Mouse (Mus musculus) limb, embryonic 15.5 days (tissue): Measurements from ENCODE around the gene Siah2. TPM values are rescaled to one million over a fixed set of nuclear protein-coding genes. Genes with fewer than 3 reads are reported as not detected.

Source experiments
- ATAC-seq: fragments of 200-750 bp; cut with Nextera tagmentation; 2 replicates; pipeline ENCODE4 v1.8.0; 2017; ENCODE audit warnings: low read depth, moderate TSS enrichment; ENCODE audit not compliant: insufficient number of reproducible peaks, low FRiP score, low TSS enrichment
- H3K27ac ChIP-seq: fragments of 300-500 bp; sonication (generic); 2 replicates; pipeline ENCODE4 v1.5.1; 2015; ENCODE audit warnings: moderate library complexity, mild to moderate bottlenecking, inconsistent platforms
- H3K27me3 ChIP-seq: fragments of 300-500 bp; sonication (generic); 2 replicates; pipeline ENCODE4 v1.6.1; 2015; ENCODE audit warnings: inconsistent platforms
- H3K36me3 ChIP-seq: fragments of 300-500 bp; sonication (generic); 2 replicates; pipeline ENCODE4 v1.6.1; 2015; ENCODE audit warnings: inconsistent platforms
- H3K4me1 ChIP-seq: fragments of 300-500 bp; sonication (generic); 2 replicates; pipeline ENCODE4 v1.6.1; 2015; ENCODE audit warnings: inconsistent platforms
- H3K4me2 ChIP-seq: fragments of 300-500 bp; sonication (generic); 2 replicates; pipeline ENCODE4 v1.6.1; 2015; ENCODE audit warnings: mild to moderate bottlenecking, inconsistent platforms
- H3K4me3 ChIP-seq: fragments of 300-500 bp; sonication (generic); 2 replicates; pipeline ENCODE4 v1.5.1; 2015; ENCODE audit warnings: mild to moderate bottlenecking, inconsistent platforms
- H3K9ac ChIP-seq: fragments of 300-500 bp; sonication (generic); 2 replicates; pipeline ENCODE4 v1.6.1; 2015; ENCODE audit warnings: inconsistent platforms
- H3K9me3 ChIP-seq: fragments of 300-500 bp; sonication (generic); 2 replicates; pipeline ENCODE4 v1.6.1; 2016; ENCODE audit warnings: inconsistent platforms
- WGBS: fragments of 180-500 bp; shearing (Covaris S2); methylation state at CpG from one replicate; pipeline ENCODE4 v1.1.7; 2015; 5-methylcytosine and 5-hydroxymethylcytosine counted together
- polyA plus RNA-seq: library from polyadenylated mRNA; unstranded; fragments of >200 nt; fragmentation: Nextera tagmentation; extraction: Ambion mirVana; gene quantifications from 2 replicates; pipeline ENCODE4 v1.2.1, GENCODE M21; 2015

Gene Siah2
- polyA plus RNA-seq, 1 experiment from 2014 or later, result 5.6 TPM

DNA sequence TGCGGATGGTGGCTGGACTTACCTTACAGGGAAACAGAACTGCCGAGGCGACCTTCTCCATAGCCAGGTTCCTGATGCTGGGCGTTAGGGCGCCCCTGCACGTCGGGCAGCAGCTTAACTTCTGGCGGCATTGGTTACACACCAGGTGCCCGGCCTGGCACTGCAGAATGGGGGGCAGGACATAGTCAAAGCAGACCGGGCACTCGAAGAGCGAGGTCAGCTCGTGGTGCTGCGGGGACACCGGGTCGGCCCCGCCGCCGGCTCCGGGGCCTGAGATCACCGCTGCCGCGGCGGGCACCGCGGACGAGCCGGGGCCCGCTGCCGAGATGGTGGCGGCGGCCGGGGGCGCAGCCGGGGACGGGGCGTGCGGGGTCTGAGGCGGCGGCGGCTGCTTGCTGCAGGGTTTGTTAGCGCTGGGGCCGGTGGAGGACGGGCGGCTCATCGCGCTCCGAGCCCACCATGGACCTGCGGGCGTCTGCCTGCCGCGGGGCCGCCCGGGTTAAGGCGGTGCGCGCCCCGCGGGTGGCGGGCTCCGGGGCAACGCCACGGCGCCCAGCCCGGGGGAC, 743 bp downstream of the Siah2 start:
- Histone ChIP-seq H3K36me3 (no peaks in the 10 kb centered on the region), H3K9ac (peak overlapping the region; percentile 86), H3K4me1 (peaks cover 17% of the 10 kb centered on the region), H3K27me3 (no peaks in the 10 kb centered on the region), H3K27ac (peak overlapping the region; percentile 90), H3K4me3 (peak overlapping the region; percentile 87), H3K4me2 (peak overlapping the region; percentile 93), H3K9me3 (no peaks in the 10 kb centered on the region)
- no peak for ATAC-seq
- WGBS, result under 1% methylated on average over 52 of the region's 65 CpGs

DNA sequence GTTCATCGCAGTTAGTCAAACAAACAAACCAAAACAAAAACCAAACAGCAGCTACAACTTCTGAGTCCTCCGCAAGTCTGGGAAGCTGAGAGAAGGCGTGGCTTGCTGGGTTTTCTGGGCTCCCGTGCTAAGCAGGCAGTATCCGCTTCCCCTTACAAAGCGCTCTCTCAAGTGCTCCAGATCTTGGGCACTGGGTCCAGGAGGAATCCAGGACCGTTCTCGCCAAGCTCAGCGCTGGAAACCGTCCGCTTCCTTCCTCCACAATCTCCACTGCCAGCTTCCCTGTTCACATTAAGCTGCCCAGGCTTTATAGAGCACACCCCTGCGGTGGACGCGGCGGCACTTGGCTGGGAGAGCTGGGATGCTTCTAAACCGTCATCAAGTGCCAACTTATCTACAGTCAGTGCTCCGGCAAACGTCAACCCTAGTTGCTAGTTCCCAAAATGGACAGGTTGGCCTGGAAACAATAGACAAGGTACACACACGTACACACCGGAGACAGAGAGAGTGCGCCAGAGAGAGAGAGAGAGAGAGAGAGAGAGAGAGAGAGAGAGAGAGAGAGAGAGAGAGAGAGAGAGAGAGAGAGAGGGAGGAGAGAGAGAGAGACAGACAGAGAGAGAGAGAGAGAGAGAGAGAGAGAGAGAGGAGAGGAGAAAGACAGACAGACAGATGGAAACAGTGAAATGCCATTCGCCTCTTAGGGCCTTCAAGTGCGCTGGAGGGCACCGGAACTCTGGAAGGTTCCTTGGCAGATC, 1.4 kb downstream of the Siah2 start:
- WGBS, result under 1% methylated on average over 24 of the region's 24 CpGs

GRCm38 (mm10) chr3:58689721-58690120, 2.5 kb downstream of the Siah2 start:
- Histone ChIP-seq H3K4me2 (peak overlapping the region; percentile 93), H3K27me3 (no peaks in the 10 kb centered on the region), H3K4me3 (peak overlapping the region; percentile 7; the same call in 1 of the 2 replicates), H3K9ac (no peak overlapping the region), H3K4me1 (peaks cover 19% of the 10 kb centered on the region), H3K27ac (no peak overlapping the region), H3K36me3 (no peaks in the 10 kb centered on the region), H3K9me3 (no peaks in the 10 kb centered on the region)
- WGBS, result 26% methylated on average over 3 of the region's 3 CpGs
- no peak for ATAC-seq

More for the DNA sequence above, 1.4 kb downstream of the Siah2 start:
- Histone ChIP-seq H3K27me3 (no peaks in the 10 kb centered on the region), H3K9ac (peak overlapping the region; percentile 86), H3K9me3 (no peaks in the 10 kb centered on the region), H3K27ac (peak overlapping the region; percentile 90), H3K4me1 (peaks cover 19% of the 10 kb centered on the region), H3K4me3 (peak overlapping the region; percentile 87), H3K4me2 (peak overlapping the region; percentile 93), H3K36me3 (no peaks in the 10 kb centered on the region)
- no peak for ATAC-seq

- H3K4me1 ChIP-seq, result peaks cover 19% of the 10 kb centered on the region
- ATAC-seq, result no peak
- 57% methylated on average over 7 of the region's 7 CpGs for WGBS
These were observed 3.1 kb downstream of the Siah2 start for GRCm38 (mm10) chr3:58689105-58689504.

GRCm38 (mm10) chr3:58688551-58688950, 3.6 kb downstream of the Siah2 start:
- H3K36me3 ChIP-seq, result no peaks in the 10 kb centered on the region
- H3K9ac ChIP-seq, result no peak overlapping the region
- H3K27me3 ChIP-seq, result no peaks in the 10 kb centered on the region
- H3K9me3 ChIP-seq, result no peaks in the 10 kb centered on the region
- no peak overlapping the region for H3K4me3 ChIP-seq
- H3K4me2 ChIP-seq, result no peak overlapping the region
- H3K4me1 ChIP-seq, result peaks cover 19% of the 10 kb centered on the region
- H3K27ac ChIP-seq, result no peak overlapping the region
- WGBS, result 85% methylated on average over 4 of the region's 4 CpGs
- ATAC-seq, result no peak

More at GRCm38 (mm10) chr3:58689105-58689504, 3.1 kb downstream of the Siah2 start:
- Histone ChIP-seq H3K9me3 (no peaks in the 10 kb centered on the region), H3K4me2 (no peak overlapping the region), H3K27me3 (no peaks in the 10 kb centered on the region), H3K9ac (no peak overlapping the region), H3K36me3 (no peaks in the 10 kb centered on the region), H3K4me3 (0 out of 2 replicates have a peak overlapping the region, but pooled peaks have one; percentile 7), H3K27ac (no peak overlapping the region)

GRCm38 (mm10) chr3:58686922-58687284, 5.3 kb downstream of the Siah2 start:
- H3K27ac ChIP-seq, result no peak overlapping the region
- H3K4me3 ChIP-seq, result no peak overlapping the region
- H3K27me3 ChIP-seq, result no peaks in the 10 kb centered on the region
- no peaks in the 10 kb centered on the region for H3K9me3 ChIP-seq
- ATAC-seq, result no peak
- no peaks in the 10 kb centered on the region for H3K36me3 ChIP-seq
- no peak overlapping the region for H3K4me2 ChIP-seq
- H3K4me1 ChIP-seq, result peaks cover 14% of the 10 kb centered on the region; the same call in 1 of the 2 replicates
- H3K9ac ChIP-seq, result no peak overlapping the region
- WGBS, result 81% methylated on average over 2 of the region's 2 CpGs

DNA sequence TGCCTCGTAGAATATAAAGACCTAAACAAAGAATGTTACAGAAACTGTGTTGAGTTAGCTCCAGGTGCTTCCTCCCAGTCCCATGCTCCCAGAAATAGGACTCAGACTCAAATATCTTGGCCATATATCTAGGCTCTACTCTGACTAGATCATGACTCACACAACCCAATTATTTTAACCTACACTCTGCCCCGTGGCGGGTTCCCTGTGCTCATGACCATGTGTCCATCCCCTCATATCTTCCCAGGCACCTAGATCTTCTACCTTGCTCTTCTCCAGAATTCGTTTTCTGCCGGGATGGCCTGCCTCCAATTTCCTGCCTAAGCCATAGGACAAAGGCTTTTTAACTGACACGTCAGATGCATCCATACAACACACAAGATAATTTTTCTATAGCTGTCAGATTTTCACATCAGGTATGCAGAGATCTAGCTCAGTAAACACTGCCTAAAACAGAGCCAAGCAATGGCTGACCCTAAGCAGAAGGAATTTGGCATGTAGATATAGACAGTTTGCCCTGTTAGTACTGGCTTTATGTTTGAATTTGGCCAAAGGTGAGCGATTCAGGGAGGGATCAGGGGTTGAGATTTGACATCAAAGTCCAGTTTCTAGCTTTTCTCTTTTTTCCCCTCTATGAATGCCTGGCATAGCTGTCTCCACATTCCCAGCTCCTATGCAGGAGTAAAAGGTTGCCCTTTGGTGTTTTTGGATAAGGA, 5.8 kb downstream of the Siah2 start:
- peaks cover 14% of the 10 kb centered on the region; the same call in 1 of the 2 replicates for H3K4me1 ChIP-seq
- H3K4me2 ChIP-seq, result no peak overlapping the region
- ATAC-seq, result no peak
- no peaks in the 10 kb centered on the region for H3K9me3 ChIP-seq
- WGBS, result 83% methylated on average over 7 of the region's 7 CpGs
- no peaks in the 10 kb centered on the region for H3K27me3 ChIP-seq
- no peak overlapping the region for H3K4me3 ChIP-seq
- H3K36me3 ChIP-seq, result no peaks in the 10 kb centered on the region
- H3K9ac ChIP-seq, result no peak overlapping the region
- H3K27ac ChIP-seq, result no peak overlapping the region

DNA sequence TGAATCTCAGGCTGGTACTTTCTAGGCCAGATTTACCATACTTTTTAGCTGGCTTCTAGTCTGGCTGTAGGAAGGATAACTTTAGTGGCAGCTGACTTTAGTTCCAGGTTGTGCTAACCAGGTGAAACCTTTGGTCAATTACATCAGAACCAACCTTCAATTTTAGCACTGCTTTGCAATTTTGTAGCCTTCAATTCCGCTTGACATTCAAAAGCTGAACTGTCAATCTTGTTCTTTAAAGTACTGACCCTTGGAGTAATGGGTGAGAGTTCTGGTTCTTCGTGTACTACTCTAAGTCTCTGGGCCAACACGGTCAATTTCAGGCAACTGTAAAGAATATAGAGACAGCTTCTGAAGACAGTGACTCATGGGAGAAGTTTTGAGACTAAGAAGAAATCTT, 6.8 kb downstream of the Siah2 start:
- peaks cover 12% of the 10 kb centered on the region; the same call in 1 of the 2 replicates for H3K4me1 ChIP-seq
- H3K27me3 ChIP-seq, result no peaks in the 10 kb centered on the region
- H3K4me3 ChIP-seq, result no peak overlapping the region
- no peak for ATAC-seq
- no peak overlapping the region for H3K27ac ChIP-seq
- H3K9me3 ChIP-seq, result no peaks in the 10 kb centered on the region
- no peak overlapping the region for H3K9ac ChIP-seq
- H3K4me2 ChIP-seq, result no peak overlapping the region
- no peaks in the 10 kb centered on the region for H3K36me3 ChIP-seq
- WGBS, result 87% methylated on average over 3 of the region's 3 CpGs

DNA sequence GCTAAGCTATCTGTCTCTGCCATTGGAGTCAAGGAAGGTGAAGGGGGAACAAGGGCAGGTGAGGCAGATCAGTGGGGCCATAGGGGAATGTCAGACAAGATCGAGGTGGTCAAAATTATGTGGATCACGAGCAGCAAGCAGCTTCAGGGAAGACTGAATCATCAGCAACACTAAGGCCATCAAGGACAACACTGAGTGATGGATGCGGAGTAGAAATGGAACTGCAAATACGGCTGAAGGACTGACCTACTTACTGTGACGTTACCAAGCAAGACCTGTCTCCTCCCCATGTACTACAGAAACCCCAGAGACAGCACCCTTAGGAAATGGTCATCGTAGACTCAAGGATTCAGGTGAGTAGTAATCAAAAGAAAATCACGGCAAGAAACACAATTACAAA, 8.9 kb downstream of the Siah2 start:
- Histone ChIP-seq H3K9ac (no peak overlapping the region), H3K4me3 (no peak overlapping the region), H3K4me1 (peaks cover 17% of the 10 kb centered on the region), H3K27ac (no peak overlapping the region), H3K36me3 (no peaks in the 10 kb centered on the region), H3K4me2 (no peak overlapping the region), H3K27me3 (no peaks in the 10 kb centered on the region), H3K9me3 (no peaks in the 10 kb centered on the region)
- 81% methylated on average over 7 of the region's 7 CpGs for WGBS
- no peak for ATAC-seq

GRCm38 (mm10) chr3:58682336-58682735, 9.9 kb downstream of the Siah2 start:
- 68% methylated on average over 4 of the region's 4 CpGs for WGBS
- no peaks in the 10 kb centered on the region for H3K27me3 ChIP-seq
- no peaks in the 10 kb centered on the region for H3K36me3 ChIP-seq
- H3K4me1 ChIP-seq, result peaks cover 19% of the 10 kb centered on the region
- ATAC-seq, result no peak
- no peak overlapping the region for H3K4me2 ChIP-seq
- no peaks in the 10 kb centered on the region for H3K9me3 ChIP-seq
- H3K27ac ChIP-seq, result no peak overlapping the region
- H3K4me3 ChIP-seq, result no peak overlapping the region
- H3K9ac ChIP-seq, result no peak overlapping the region

DNA sequence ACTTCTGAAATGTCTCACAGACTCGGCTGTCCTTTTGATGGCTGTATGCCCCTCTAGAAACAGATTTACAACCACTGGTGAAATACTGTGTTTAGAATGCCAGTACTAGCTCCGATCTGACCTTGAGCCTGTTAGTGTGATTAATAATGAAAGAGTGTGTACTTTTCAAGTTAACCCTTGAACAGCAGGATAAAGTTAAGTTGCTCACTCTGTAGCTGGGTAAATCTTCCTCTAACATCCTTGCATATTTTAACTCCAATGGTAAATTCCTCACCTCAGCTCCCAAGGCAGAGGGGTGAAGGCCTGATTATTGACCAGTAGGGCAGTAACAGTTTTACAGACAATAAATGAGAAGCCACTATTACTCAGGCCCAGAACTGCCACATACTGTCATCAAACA, 10.4 kb downstream of the Siah2 start:
- peaks cover 21% of the 10 kb centered on the region for H3K4me1 ChIP-seq
- no peak overlapping the region for H3K9ac ChIP-seq
- H3K9me3 ChIP-seq, result no peaks in the 10 kb centered on the region
- no peak overlapping the region for H3K4me2 ChIP-seq
- no peak for ATAC-seq
- no peaks in the 10 kb centered on the region for H3K36me3 ChIP-seq
- WGBS, result 16% methylated on average over 2 of the region's 2 CpGs
- no peak overlapping the region for H3K4me3 ChIP-seq
- no peak overlapping the region for H3K27ac ChIP-seq
- no peaks in the 10 kb centered on the region for H3K27me3 ChIP-seq
